ENCODE assay signal across 29 mouse cellular contexts in genomic region chr9:22478946-22479345, GRCm38 (mm10). TPM values are rescaled to one million over a fixed set of nuclear protein-coding genes. Genes with fewer than 3 reads are reported as not detected.
A peak's percentile ranks its signal among the peaks of the same experiment; 100 is the strongest.
DNase-seq lines count a peak whose midpoint lies in the region; TF ChIP-seq lines count a peak whose summit lies in the region.
"Had no signal": no experiment of that assay in that cellular context is flagged by ENCODE, and none has a peak within 500 bp of the region (broad histone marks: within the 10 kb centered on the region; RNA-seq: fewer than 3 reads in every experiment).

No protein-coding gene starts in this region.

- H3K27ac ChIP-seq in testis, adult 2 months (ENCODE audit: control insufficient read depth, insufficient read depth, low read depth, low read length), result no peak overlapping the region
- H3K27ac ChIP-seq in forebrain, embryonic 10.5 days, result no peak overlapping the region
- H3K27ac ChIP-seq: embryonic facial prominence, embryonic 13.5 days; embryonic facial prominence, embryonic 15.5 days; forebrain, embryonic 13.5 days; forebrain, embryonic 15.5 days had no signal

- TF ChIP-seq POLR2A in testis, adult 2 months (IDR thresholded peaks at IDR 0.05; ENCODE audit: control insufficient read depth, low read depth, low read length), result no peak

- H3K36me3 ChIP-seq in testis, adult 2 months (ENCODE audit: control insufficient read depth, insufficient read depth, low read length), result 0 out of 2 replicates have a peak, but pooled peaks cover 1% of the 10 kb centered on the region
- no peaks in the 10 kb centered on the region for H3K36me3 ChIP-seq in forebrain, embryonic 10.5 days (replicated peaks)
- H3K36me3 ChIP-seq: embryonic facial prominence, embryonic 13.5 days; embryonic facial prominence, embryonic 15.5 days; forebrain, embryonic 15.5 days had no signal

- 92% methylated on average over 8 of the region's 8 CpGs for WGBS in forebrain, embryonic 10.5 days

- no peak for TF ChIP-seq CTCF in testis, adult 2 months (IDR thresholded peaks at IDR 0.05; ENCODE audit: control insufficient read depth, insufficient read depth, insufficient replicate concordance, low read depth, low read length)

- no peaks in the 10 kb centered on the region for H3K27me3 ChIP-seq in testis, adult 2 months (ENCODE audit: control insufficient read depth, insufficient read depth, low read length)
- H3K27me3 ChIP-seq in forebrain, embryonic 10.5 days (ENCODE audit: poor library complexity, severe bottlenecking), result no peaks in the 10 kb centered on the region
- H3K27me3 ChIP-seq: embryonic facial prominence, embryonic 13.5 days; embryonic facial prominence, embryonic 15.5 days; forebrain, embryonic 13.5 days; forebrain, embryonic 15.5 days; Patski had no signal

- H3K4me1 ChIP-seq in testis, adult 2 months (ENCODE audit: control insufficient read depth, insufficient read depth, low read length), result peaks cover 5% of the 10 kb centered on the region
- H3K4me1 ChIP-seq in forebrain, embryonic 10.5 days, result peaks cover 19% of the 10 kb centered on the region

- H3K9me3 ChIP-seq in forebrain, embryonic 10.5 days, result no peaks in the 10 kb centered on the region
- H3K9me3 ChIP-seq: embryonic facial prominence, embryonic 13.5 days; embryonic facial prominence, embryonic 15.5 days; forebrain, embryonic 13.5 days; forebrain, embryonic 15.5 days; G1E had no signal

- peak overlapping the region; percentile 37; the same call in 1 of the 2 replicates for H3K4me3 ChIP-seq in testis, adult 2 months (ENCODE audit: control insufficient read depth, low read depth, low read length)
- no peak overlapping the region for H3K4me3 ChIP-seq in forebrain, embryonic 10.5 days
- H3K4me3 ChIP-seq: embryonic facial prominence, embryonic 13.5 days; embryonic facial prominence, embryonic 15.5 days; erythroblast, embryonic 14.5 days; forebrain, embryonic 13.5 days; forebrain, embryonic 15.5 days had no signal

- no peak for DNase-seq in testis, postnatal 10 days (ENCODE audit: low spot score)
- DNase-seq in ES-CJ7 (ENCODE audit: low read depth, low spot score) (peak; percentile 53), R1 (ENCODE audit: low read depth, low spot score) (peak; percentile 88)
- no peak for DNase-seq in retina, postnatal 1 day
- DNase-seq in right cerebral cortex, adult 2 months (ENCODE audit: low spot score in 2 of 2), result no peak
- DNase-seq in forebrain, embryonic 10.5 days (ENCODE audit: extremely low spot score, low spot score), result no peak
- DNase-seq: adrenal gland, adult 8-10 months; adrenal gland, postnatal 14 days; cerebellum, adult 11 months; cerebellum, adult 18-20 months; cerebellum, adult 8-10 months; cerebellum, adult 9-11 months; cerebellum, postnatal 14 days; cerebellum, postnatal 36 days; embryo, embryonic 11 days; forebrain, postnatal 0 days had no signal

RNA-seq across cellular contexts. Expression of gene Bbs9, which starts 3.4 kb away (rescaled TPM):
- 49.7 and 55.3 TPM in 2 replicates for polyA plus RNA-seq in testis, adult 2 months (2012; rRNA removed)
- 14.6 and 14.9 TPM in 2 replicates for polyA plus RNA-seq in forebrain, embryonic 10.5 days (2016; fragmentation: Nextera tagmentation; extraction: Ambion mirVana)
- polyA plus RNA-seq: erythroblast, embryonic 14.5 days had no signal

RNA-seq across cellular contexts. Expression of gene Rp9, which starts 9.4 kb away (rescaled TPM):
- 96.7 and 131 TPM in 2 replicates for polyA plus RNA-seq in testis, adult 2 months (2012; rRNA removed)
- polyA plus RNA-seq in forebrain, embryonic 10.5 days (2016; fragmentation: Nextera tagmentation; extraction: Ambion mirVana), result 43.8 and 43.9 TPM in 2 replicates

RNA-seq across cellular contexts. Expression of gene Gm17545, which starts 24.9 kb away (rescaled TPM):
- not detected in 2 replicates for polyA plus RNA-seq in testis, adult 2 months (2012; rRNA removed)
- polyA plus RNA-seq in forebrain, embryonic 10.5 days (2016; fragmentation: Nextera tagmentation; extraction: Ambion mirVana), result not detected in 2 replicates
- polyA plus RNA-seq: activated CD4-positive, CD25-positive, alpha-beta regulatory T cell, adult 4 months; brain, embryonic 14.5 days; C2C12; embryonic facial prominence, embryonic 11.5 days; embryonic facial prominence, embryonic 13.5 days; embryonic facial prominence, embryonic 15.5 days; erythroblast, embryonic 14.5 days; forebrain, embryonic 11.5 days; forebrain, embryonic 13.5 days; forebrain, embryonic 15.5 days; forebrain, postnatal 0 days; G1E; Patski had no signal

Comparison
In these comparisons a context has a peak if more than half of its experiments do, and no peak if none do; other contexts are left out.
1. DNase-seq: peak in ES-CJ7 (single experiment) and R1 (single experiment); none in testis, postnatal 10 days (single experiment), retina, postnatal 1 day (single experiment), right cerebral cortex, adult 2 months (0 of 2) and forebrain, embryonic 10.5 days (single experiment).